Mouse (Mus musculus) liver, postnatal 0 days (tissue): Measurements from ENCODE around the gene Acvr1b.

Experiments used
- CTCF ChIP-seq: sonication (generic); IDR thresholded peaks from 2 replicates; pipeline ENCODE4 v1.5.1; 2016; ENCODE audit warnings: antibody characterized with exemption, low read depth
- EP300 ChIP-seq: IDR thresholded peaks from 2 replicates; pipeline ENCODE4 v1.6.1; 2016; ENCODE audit warnings: antibody characterized with exemption, low read depth, mild to moderate bottlenecking

DNA sequence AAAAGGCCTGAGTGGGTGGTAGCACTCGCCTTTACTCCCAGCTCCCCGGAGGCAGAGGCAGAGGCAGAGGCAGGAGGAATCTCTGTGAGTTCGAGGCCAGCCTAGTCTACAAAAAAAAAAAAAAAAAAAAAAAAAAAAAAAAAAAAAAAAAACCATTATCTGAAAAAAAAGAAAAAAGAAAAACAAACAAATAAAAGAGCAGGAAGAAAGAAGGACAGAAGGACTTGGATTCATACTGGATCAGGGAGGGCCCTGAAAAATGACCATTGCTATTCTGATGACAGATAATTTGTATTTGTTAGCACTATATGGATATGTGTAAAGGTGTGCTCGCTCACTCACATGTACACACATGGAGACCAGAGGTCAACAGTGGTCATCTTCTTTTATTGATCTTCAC, 2.6 kb upstream of the Acvr1b start:
- TF ChIP-seq CTCF (no peak), EP300 (no peak)
